Mouse (Mus musculus): Measurements from ENCODE around the gene Igfn1. TPM values are rescaled to one million over a fixed set of nuclear protein-coding genes. Genes with fewer than 3 reads are reported as not detected.

The Igfn1 gene
- total RNA-seq, 2 experiments from 2014 or later, result 17.4 to 32.9 TPM

DNA sequence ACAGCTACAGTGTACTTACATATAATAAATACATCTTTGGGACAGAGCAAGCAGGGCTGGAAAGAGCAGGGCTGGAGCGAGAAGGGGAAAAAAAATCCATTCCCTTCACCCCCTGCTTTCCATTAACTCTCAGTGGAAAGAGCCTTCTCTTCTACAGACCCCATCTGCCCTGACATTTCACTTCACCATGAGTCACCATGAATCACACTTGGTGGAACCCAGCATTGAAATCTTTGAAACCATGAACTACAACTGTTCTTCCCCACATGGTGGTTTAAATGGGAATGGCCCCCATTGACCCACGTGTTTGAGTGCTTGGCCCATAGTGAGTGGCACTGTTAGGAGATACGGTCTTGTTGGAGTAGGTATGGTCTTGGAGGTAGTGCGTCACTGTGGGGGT, 4.1 kb upstream of the Igfn1 start:
- DNase-seq (ENCODE audit: low spot score in 2 of 2), result no peak

DNA sequence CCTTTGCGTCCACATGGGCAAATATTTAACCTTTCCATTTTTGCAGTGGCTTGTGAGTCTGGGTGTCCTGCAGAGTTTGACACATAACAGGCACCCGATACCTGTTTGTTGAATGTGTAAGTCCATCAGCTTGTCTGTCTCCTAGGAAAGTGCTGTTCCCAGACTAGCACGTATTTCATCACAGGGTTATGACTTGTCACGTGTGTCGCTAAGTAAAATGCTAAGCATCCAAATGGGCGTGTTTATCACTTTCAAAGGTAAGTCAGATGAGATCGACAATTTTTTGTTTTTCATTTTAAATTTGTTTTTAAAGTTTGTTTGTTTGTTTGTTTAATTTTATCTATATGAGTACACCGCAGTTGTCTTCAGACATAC, 2.0 kb upstream of the Igfn1 start:
- no peak for DNase-seq (ENCODE audit: low spot score in 2 of 2)

- peak; percentile 37 to 79 for DNase-seq (ENCODE audit: low spot score in 2 of 2)
Measured at GRCm38 (mm10) chr1:136007211-136008158, 1.3 kb upstream of the Igfn1 start, which contains the start of gene Tmem9. Tmem9 (plus strand) TSS chr1:136008150.

DNA sequence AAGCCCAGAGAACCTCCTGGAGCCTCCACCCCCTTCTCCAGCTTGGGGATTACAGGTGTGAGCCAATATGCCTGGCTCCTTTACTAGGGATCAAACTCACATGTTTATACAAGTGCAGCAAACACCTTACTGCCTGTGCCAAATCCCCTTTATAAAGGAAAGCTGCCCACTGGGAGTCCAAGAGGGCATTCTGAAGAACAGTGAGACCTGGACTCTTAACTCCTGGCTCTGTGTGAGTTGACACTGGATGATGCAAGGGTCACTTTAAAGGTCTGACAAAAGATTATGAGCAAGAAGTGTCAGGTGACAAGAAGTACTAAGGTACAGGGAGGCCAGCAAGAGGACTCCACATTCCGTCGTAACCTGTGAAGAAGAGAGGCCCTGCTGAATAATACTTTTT, 4.7 kb downstream of the Igfn1 start:
- DNase-seq (ENCODE audit: low spot score in 2 of 2), result no peak

GRCm38 (mm10) chr1:135999720-136000287, 6.3 kb downstream of the Igfn1 start:
- DNase-seq (ENCODE audit: low spot score in 2 of 2), result no peak

DNA sequence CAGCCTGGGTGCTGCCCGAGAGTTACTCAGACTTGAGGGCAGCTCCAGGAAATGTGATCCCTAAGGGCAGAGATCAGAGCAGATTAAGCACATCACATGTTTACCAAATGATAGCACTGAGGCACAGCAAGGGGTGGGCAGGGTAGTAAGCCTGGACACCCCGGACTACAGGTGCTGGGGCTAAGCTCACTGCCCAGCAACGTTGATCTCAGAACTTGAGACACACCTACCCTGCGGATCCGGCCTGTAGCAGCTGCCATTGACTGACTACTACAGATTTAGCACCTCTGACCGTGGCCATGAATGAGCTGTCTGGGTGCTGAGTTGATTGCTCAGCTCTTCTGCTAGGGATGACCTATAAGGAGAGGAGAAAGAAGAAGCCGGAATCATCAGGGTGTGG, 8.6 kb downstream of the Igfn1 start:
- DNase-seq (ENCODE audit: low spot score in 2 of 2), result no peak

DNA sequence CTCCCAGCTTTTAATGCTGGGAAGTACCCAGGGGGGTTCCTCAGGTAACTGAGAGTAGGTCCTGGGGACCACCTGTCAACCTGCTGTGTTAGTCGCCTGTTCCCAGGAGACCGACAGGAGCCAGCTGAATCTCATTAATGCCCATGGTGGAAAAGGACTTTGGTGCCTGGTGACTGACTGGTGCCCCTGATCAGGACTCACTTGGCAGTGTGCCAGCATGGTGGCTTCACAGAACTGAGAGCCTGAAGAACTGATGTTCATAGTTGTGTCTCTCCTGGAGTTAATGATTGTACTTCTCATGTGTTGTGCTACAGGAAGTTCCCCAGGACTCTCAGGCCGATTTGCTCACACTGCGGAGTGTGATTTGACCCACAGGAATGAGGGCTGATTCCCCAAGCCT, 12.7 kb downstream of the Igfn1 start:
- DNase-seq (ENCODE audit: low spot score in 2 of 2), result peak in 1 of 2 experiments; percentile 18

- no peak for DNase-seq (ENCODE audit: low spot score in 2 of 2)
Measured at GRCm38 (mm10) chr1:135989876-135990275, 16.3 kb downstream of the Igfn1 start.

GRCm38 (mm10) chr1:135984105-135984504, 22.0 kb downstream of the Igfn1 start:
- DNase-seq (ENCODE audit: low spot score in 2 of 2), result no peak

DNA sequence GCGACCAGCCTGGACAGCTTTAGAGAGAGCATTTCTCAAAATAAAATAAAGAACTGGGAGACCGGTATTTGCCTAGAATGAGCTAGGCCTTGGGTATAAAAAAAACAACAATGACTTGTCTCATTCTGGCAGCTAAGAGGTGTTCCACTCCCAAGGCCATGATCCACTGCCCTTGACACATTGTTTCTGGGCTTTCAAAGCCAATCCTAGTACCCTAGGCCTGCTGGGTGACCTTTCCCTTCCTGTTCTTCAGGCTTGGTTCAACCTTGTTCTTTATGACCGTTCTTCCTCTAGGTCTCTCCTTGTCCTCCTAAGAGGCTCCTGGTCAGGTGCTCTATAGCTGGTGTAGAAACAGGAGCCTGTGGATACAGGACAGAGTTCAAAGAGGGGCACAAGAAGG, 33.6 kb downstream of the Igfn1 start:
- no peak for DNase-seq (ENCODE audit: low spot score in 2 of 2)

- DNase-seq (ENCODE audit: low spot score in 2 of 2), result no peak
Measured at GRCm38 (mm10) chr1:135970486-135970885, 35.7 kb downstream of the Igfn1 start.

- DNase-seq (ENCODE audit: low spot score in 2 of 2), result no peak
Measured at GRCm38 (mm10) chr1:135967739-135968138, 38.4 kb downstream of the Igfn1 start.

- DNase-seq (ENCODE audit: low spot score in 2 of 2), result no peak
Measured at GRCm38 (mm10) chr1:135964561-135964960, 41.6 kb downstream of the Igfn1 start.

- no peak for DNase-seq (ENCODE audit: low spot score in 2 of 2)
Measured at GRCm38 (mm10) chr1:135963177-135963576, 43.0 kb downstream of the Igfn1 start.

GRCm38 (mm10) chr1:135958483-135958882, 47.7 kb downstream of the Igfn1 start:
- no peak for DNase-seq (ENCODE audit: low spot score in 2 of 2)

DNA sequence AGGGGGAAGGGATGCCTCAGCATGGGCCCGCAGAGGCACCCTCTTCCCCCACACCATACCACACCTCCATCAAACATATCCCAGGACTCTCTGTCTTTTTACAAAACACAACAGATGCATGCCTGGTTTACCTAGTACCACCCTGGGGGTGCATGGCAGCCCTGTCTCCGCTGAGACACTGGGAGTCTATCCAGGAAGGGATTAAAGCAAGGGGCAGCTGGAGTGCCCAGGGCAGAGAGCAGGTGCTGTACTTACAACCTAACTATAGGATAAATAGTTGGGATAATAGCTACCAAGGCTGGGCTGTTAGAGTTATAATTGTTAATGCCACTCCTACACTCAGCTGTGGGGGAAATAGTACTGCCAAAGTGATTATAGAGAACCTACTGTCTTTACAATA, 57.3 kb downstream of the Igfn1 start:
- no peak for DNase-seq (ENCODE audit: low spot score in 2 of 2)

DNA sequence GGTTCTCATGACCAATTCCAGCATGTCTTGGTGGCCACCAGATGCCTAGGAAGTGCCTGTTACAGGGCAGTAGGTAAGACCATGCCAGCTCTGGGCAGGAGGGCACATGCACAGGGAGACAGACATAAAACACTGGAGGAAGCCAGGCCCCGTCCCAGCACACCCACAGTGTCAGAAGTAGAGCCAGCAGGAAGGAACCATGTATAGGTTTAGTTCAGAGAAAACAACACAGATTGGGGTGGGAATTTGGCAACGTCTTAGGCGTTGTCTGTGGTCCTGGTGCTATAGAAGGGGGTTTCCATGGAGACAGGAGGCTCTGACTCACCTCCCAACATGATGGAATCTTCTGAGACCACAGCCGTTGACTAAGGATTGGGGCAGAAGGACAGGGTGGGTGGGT, 59.9 kb downstream of the Igfn1 start:
- no peak for DNase-seq (ENCODE audit: low spot score in 2 of 2)

DNA sequence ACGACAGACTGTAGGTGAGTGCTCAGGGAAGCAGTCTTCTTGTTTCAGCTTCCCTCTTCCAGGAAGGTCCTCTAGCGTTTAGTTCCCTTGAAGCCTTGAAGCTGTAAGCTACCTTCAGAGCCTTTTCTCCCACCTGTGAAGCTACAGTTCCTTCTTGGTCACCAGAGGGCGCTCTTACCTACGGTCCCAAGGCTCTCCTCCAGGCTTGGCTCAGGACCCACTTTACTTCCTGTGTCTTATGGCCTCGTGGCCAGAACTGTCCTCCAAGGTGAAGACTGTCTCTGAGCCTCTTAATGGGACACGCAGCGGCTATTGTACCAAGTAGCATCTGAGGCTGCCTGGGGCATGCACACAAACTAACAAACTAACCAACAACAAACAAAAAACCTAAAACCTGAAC, 60.4 kb downstream of the Igfn1 start:
- peak in 1 of 2 experiments; percentile 39 for DNase-seq (ENCODE audit: low spot score in 2 of 2)

- peak; percentile 77 to 85 for DNase-seq (ENCODE audit: low spot score in 2 of 2)
Measured at GRCm38 (mm10) chr1:135944526-135945259, 61.4 kb downstream of the Igfn1 start.

DNA sequence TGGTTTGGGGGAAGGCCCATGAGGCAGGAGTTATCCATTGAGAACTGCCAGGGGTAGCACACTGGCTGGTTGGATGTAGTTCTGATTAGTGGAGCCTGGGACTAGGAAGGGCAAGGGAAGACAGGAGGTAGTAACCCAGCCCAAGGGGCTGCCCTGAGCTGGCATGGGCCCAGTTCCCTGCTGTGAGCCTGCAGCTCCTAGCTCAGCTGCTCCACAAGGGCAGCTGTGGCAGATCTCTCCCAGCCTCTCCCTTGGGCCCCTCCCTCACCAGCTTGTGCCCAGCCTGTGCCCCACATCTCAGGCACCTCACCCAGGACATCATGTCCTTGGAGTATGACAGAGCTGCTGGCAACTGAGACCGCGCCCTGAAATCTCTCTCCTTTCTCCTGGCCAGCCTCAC, 62.4 kb downstream of the Igfn1 start:
- peak in 1 of 2 experiments; percentile 33 for DNase-seq (ENCODE audit: low spot score in 2 of 2)

- no peak for DNase-seq (ENCODE audit: low spot score in 2 of 2)
Measured at GRCm38 (mm10) chr1:135942116-135942515, 64.0 kb downstream of the Igfn1 start.

Data from gastrocnemius, postnatal 4 days (tissue).